ENCODE assay signal across 8 mouse cellular contexts in genomic region chr6:86822285-86823050, GRCm38 (mm10). TPM values are rescaled to one million over a fixed set of nuclear protein-coding genes. Genes with fewer than 3 reads are reported as not detected.
DNase-seq lines count a peak whose midpoint lies in the region; ATAC-seq and TF ChIP-seq lines count a peak whose summit lies in the region.

No protein-coding gene starts in this region.

- peak overlapping the region; percentile 60 for H3K4me2 ChIP-seq in neural tube, embryonic 15.5 days

- H3K9me3 ChIP-seq in E14TG2a.4 (ENCODE audit: low read length) = no peaks in the 10 kb centered on the region
- H3K9me3 ChIP-seq in hindbrain, embryonic 10.5 days = no peaks in the 10 kb centered on the region
- no peaks in the 10 kb centered on the region for H3K9me3 ChIP-seq in neural tube, embryonic 15.5 days (replicated peaks)

- H3K9ac ChIP-seq in neural tube, embryonic 15.5 days (replicated peaks) = peak overlapping the region; percentile 20

- peak overlapping the region; percentile 39 for H3K4me3 ChIP-seq in E14TG2a.4 (replicated peaks; ENCODE audit: low read length)
- peak overlapping the region; percentile 6 for H3K4me3 ChIP-seq in hindbrain, embryonic 10.5 days
- peak overlapping the region; percentile 4 for H3K4me3 ChIP-seq in lung, adult 2 months (replicated peaks; ENCODE audit: extremely low read depth, low read depth, low read length)
- peak overlapping the region; percentile 29 for H3K4me3 ChIP-seq in neural tube, embryonic 15.5 days (replicated peaks)

- peak; percentile 85 for DNase-seq in cerebellum, adult 11 months
- peak; percentile 90 for DNase-seq in frontal cortex, adult 2 months (ENCODE audit: extremely low spot score in 1 of 2, low spot score in 1 of 2)
- no peak for DNase-seq in hindbrain, embryonic 10.5 days (ENCODE audit: low spot score)
- peak; percentile 59 for DNase-seq in layer of hippocampus, adult 9-10 months (ENCODE audit: low spot score)
- peak; percentile 31 for DNase-seq in lung, adult 2 months

- no peaks in the 10 kb centered on the region for H3K36me3 ChIP-seq in E14TG2a.4 (ENCODE audit: insufficient read depth, low read length)
- no peaks in the 10 kb centered on the region for H3K36me3 ChIP-seq in hindbrain, embryonic 10.5 days
- no peaks in the 10 kb centered on the region for H3K36me3 ChIP-seq in neural tube, embryonic 15.5 days

- TF ChIP-seq CTCF in E14TG2a.4 (conservative IDR thresholded peaks at IDR 0.05; ENCODE audit: low read length) = no peak
- no peak for TF ChIP-seq CTCF in lung, adult 2 months (IDR thresholded peaks at IDR 0.05; ENCODE audit: insufficient read depth, low read length)

- H3K27me3 ChIP-seq in E14TG2a.4 (ENCODE audit: insufficient read depth, low read length) = no peaks in the 10 kb centered on the region
- H3K27me3 ChIP-seq in hindbrain, embryonic 10.5 days (ENCODE audit: insufficient read depth, poor library complexity, severe bottlenecking) = peaks cover 13% of the 10 kb centered on the region
- H3K27me3 ChIP-seq in neural tube, embryonic 15.5 days (replicated peaks) = 0 out of 2 replicates have a peak, but pooled peaks cover 5% of the 10 kb centered on the region

- 4% methylated on average over 19 of the region's 19 CpGs for WGBS in hindbrain, embryonic 10.5 days
- 17% methylated on average over 19 of the region's 19 CpGs for WGBS in lung, adult 2 months
- WGBS in neural tube, embryonic 15.5 days = 5% methylated on average over 19 of the region's 19 CpGs

- H3K27ac ChIP-seq in hindbrain, embryonic 10.5 days = no peak overlapping the region
- no peak overlapping the region for H3K27ac ChIP-seq in neural tube, embryonic 15.5 days (replicated peaks)

- peaks cover 64% of the 10 kb centered on the region for H3K4me1 ChIP-seq in E14TG2a.4 (replicated peaks; ENCODE audit: low read depth, low read length)
- H3K4me1 ChIP-seq in hindbrain, embryonic 10.5 days (replicated peaks) = peaks cover 13% of the 10 kb centered on the region
- H3K4me1 ChIP-seq in lung, adult 2 months (ENCODE audit: control insufficient read depth, insufficient read depth, low read length) = peaks cover 6% of the 10 kb centered on the region
- H3K4me1 ChIP-seq in neural tube, embryonic 15.5 days = peaks cover 10% of the 10 kb centered on the region

- ATAC-seq in neural tube, embryonic 15.5 days (ENCODE audit: low FRiP score) = no peak
- ATAC-seq in erythroblast, adult 5-6 weeks (replicated peaks; ENCODE audit: low FRiP score, poor library complexity, severe bottlenecking) = no peak

- TF ChIP-seq POLR2A in lung, adult 2 months (IDR thresholded peaks at IDR 0.05; ENCODE audit: borderline replicate concordance, extremely low read depth, low read depth, low read length) = no peak

RNA-seq across cellular contexts. Expression of gene Aak1, which starts 26.8 kb away (rescaled TPM):
- polyA plus RNA-seq in frontal cortex, adult 2 months (2012; rRNA removed) = 115 and 139 TPM in 2 replicates
- polyA plus RNA-seq in hindbrain, embryonic 10.5 days (2016; fragmentation: Nextera tagmentation; extraction: Ambion mirVana) = 12.1 and 18.8 TPM in 2 replicates
- 17.7 and 23.0 TPM in 2 replicates for polyA plus RNA-seq in lung, adult 2 months (2012; rRNA removed)
- polyA plus RNA-seq in neural tube, embryonic 15.5 days (2015; fragmentation: Nextera tagmentation; extraction: Ambion mirVana) = 40.2 and 43.4 TPM in 2 replicates
- total RNA-seq in erythroblast, adult 5-6 weeks (2015; ENCODE audit: low replicate concordance) = 4.4 and 24.0 TPM in 2 replicates
- 3.1 and 10.4 TPM in 2 replicates for total RNA-seq in erythroblast, adult 5-6 weeks (2017; ENCODE audit: low replicate concordance)

RNA-seq across cellular contexts. Expression of gene Anxa4, which starts 29.1 kb away (rescaled TPM):
- 4.1 and 5.5 TPM in 2 replicates for polyA plus RNA-seq in frontal cortex, adult 2 months (2012; rRNA removed)
- 7.4 and 8.7 TPM in 2 replicates for polyA plus RNA-seq in hindbrain, embryonic 10.5 days (2016; fragmentation: Nextera tagmentation; extraction: Ambion mirVana)
- polyA plus RNA-seq in lung, adult 2 months (2012; rRNA removed) = 76.5 and 110 TPM in 2 replicates
- polyA plus RNA-seq in neural tube, embryonic 15.5 days (2015; fragmentation: Nextera tagmentation; extraction: Ambion mirVana) = 4.2 and 21.7 TPM in 2 replicates
- 3.7 and 5.9 TPM in 2 replicates for total RNA-seq in erythroblast, adult 5-6 weeks (2015; ENCODE audit: low replicate concordance)
- 3.7 and 8.4 TPM in 2 replicates for total RNA-seq in erythroblast, adult 5-6 weeks (2017; ENCODE audit: low replicate concordance)
